Mouse (Mus musculus) bone marrow, adult 2 months (tissue): ENCODE measurements around the gene Dclk1. TPM values are rescaled to one million over a fixed set of nuclear protein-coding genes. Genes with fewer than 3 reads are reported as not detected.

Source experiments
- H3K27ac ChIP-seq: fragments of 200-500 bp; 2 replicates; pipeline ENCODE4 v1.5.1; 2012; ENCODE audit warnings: low read depth, mild to moderate bottlenecking, control low read depth, inconsistent platforms, low read length; ENCODE audit not compliant: control insufficient read depth, poor library complexity, insufficient read depth
- H3K4me1 ChIP-seq: fragments of 200-500 bp; 2 replicates; pipeline ENCODE4 v1.6.1; 2011; ENCODE audit warnings: low read length; ENCODE audit not compliant: control insufficient read depth, insufficient read depth
- H3K4me3 ChIP-seq: fragments of 200-500 bp; replicated peaks from 2 replicates; pipeline ENCODE3; 2011; ENCODE audit warnings: mild to moderate bottlenecking, low read depth, low read length, control low read depth; ENCODE audit not compliant: control insufficient read depth
- CTCF ChIP-seq: fragments of 200-500 bp; IDR thresholded peaks from 2 replicates; pipeline ENCODE4 v1.5.1; 2011; ENCODE audit warnings: low read length, control low read depth; ENCODE audit not compliant: control insufficient read depth, insufficient read depth
- POLR2A ChIP-seq: fragments of 200-500 bp; IDR thresholded peaks from 2 replicates; pipeline ENCODE4 v1.6.1; 2011; ENCODE audit warnings: low read depth, mild to moderate bottlenecking, control low read depth, low read length, borderline replicate concordance; ENCODE audit not compliant: control insufficient read depth
- whole genome bisulfite sequencing: fragments of 180-500 bp; shearing (Covaris S2); methylation state at CpG from one replicate; pipeline ENCODE4 v1.1.7; 2018; 5-methylcytosine and 5-hydroxymethylcytosine counted together
- polyA plus RNA-seq: library from polyadenylated mRNA; stranded (reverse); fragments of >200 nt; gene quantifications from 2 replicates; pipeline ENCODE4 v1.2.4, GENCODE M21; 2011; ENCODE audit warnings: low replicate concordance; ENCODE audit not compliant: missing spikeins, insufficient read depth, insufficient read length

Dclk1 gene
- polyA plus RNA-seq, 1 experiment: 4.4 TPM

- WGBS: 65% methylated on average over 4 of the region's 4 CpGs
- no peaks in the 10 kb centered on the region for H3K4me1 ChIP-seq
These were observed 241.2 kb downstream of the Dclk1 start for GRCm38 (mm10) chr3:55483328-55483727.

GRCm38 (mm10) chr3:55489231-55489990, 247.2 kb downstream of the Dclk1 start:
- H3K4me1 ChIP-seq: no peaks in the 10 kb centered on the region
- H3K27ac ChIP-seq: no peak overlapping the region
- TF ChIP-seq POLR2A: no peak
- TF ChIP-seq CTCF: no peak
- H3K4me3 ChIP-seq: no peak overlapping the region
- WGBS: 70% methylated on average over 12 of the region's 12 CpGs

More at GRCm38 (mm10) chr3:55483328-55483727, 241.2 kb downstream of the Dclk1 start:
- H3K27ac ChIP-seq: no peak overlapping the region
- no peak for TF ChIP-seq POLR2A
- no peak for TF ChIP-seq CTCF
- no peak overlapping the region for H3K4me3 ChIP-seq

GRCm38 (mm10) chr3:55492021-55492420, 249.9 kb downstream of the Dclk1 start:
- Histone ChIP-seq H3K4me3 (no peak overlapping the region), H3K4me1 (no peaks in the 10 kb centered on the region), H3K27ac (no peak overlapping the region)
- WGBS: 70% methylated on average over 6 of the region's 6 CpGs
- no peak for TF ChIP-seq CTCF
- no peak for TF ChIP-seq POLR2A

- TF ChIP-seq POLR2A (no peak), CTCF (no peak)
- H3K4me3 ChIP-seq: no peak overlapping the region
- H3K4me1 ChIP-seq: no peaks in the 10 kb centered on the region
- 23% methylated on average over 4 of the region's 4 CpGs for WGBS
- no peak overlapping the region for H3K27ac ChIP-seq
These were observed 252.2 kb downstream of the Dclk1 start for GRCm38 (mm10) chr3:55494348-55494747.

- WGBS: 81% methylated on average over 7 of the region's 7 CpGs
- Histone ChIP-seq H3K4me1 (no peaks in the 10 kb centered on the region), H3K27ac (no peak overlapping the region), H3K4me3 (no peak overlapping the region)
- no peak for TF ChIP-seq POLR2A
- TF ChIP-seq CTCF: no peak
These were observed 253.1 kb downstream of the Dclk1 start for GRCm38 (mm10) chr3:55495231-55495630.

- no peak overlapping the region for H3K27ac ChIP-seq
- H3K4me1 ChIP-seq: no peaks in the 10 kb centered on the region
- H3K4me3 ChIP-seq: no peak overlapping the region
- WGBS: 80% methylated on average over 4 of the region's 4 CpGs
- TF ChIP-seq POLR2A: no peak
- no peak for TF ChIP-seq CTCF
These were observed 253.7 kb downstream of the Dclk1 start for GRCm38 (mm10) chr3:55495866-55496265.

GRCm38 (mm10) chr3:55496462-55496941, 254.3 kb downstream of the Dclk1 start:
- H3K4me3 ChIP-seq: no peak overlapping the region
- H3K27ac ChIP-seq: no peak overlapping the region
- WGBS: 76% methylated on average over 9 of the region's 9 CpGs
- H3K4me1 ChIP-seq: no peaks in the 10 kb centered on the region
- TF ChIP-seq POLR2A (no peak), CTCF (no peak)

GRCm38 (mm10) chr3:55499298-55499697, 257.1 kb downstream of the Dclk1 start:
- no peak for TF ChIP-seq CTCF
- TF ChIP-seq POLR2A: no peak
- H3K27ac ChIP-seq: no peak overlapping the region
- WGBS: 86% methylated on average over 7 of the region's 7 CpGs

More at GRCm38 (mm10) chr3:55499298-55499697, 257.1 kb downstream of the Dclk1 start:
- no peak overlapping the region for H3K4me3 ChIP-seq
- H3K4me1 ChIP-seq: no peaks in the 10 kb centered on the region
